Mouse (Mus musculus): ENCODE results near the gene Eps8.

Eps8 gene

DNA sequence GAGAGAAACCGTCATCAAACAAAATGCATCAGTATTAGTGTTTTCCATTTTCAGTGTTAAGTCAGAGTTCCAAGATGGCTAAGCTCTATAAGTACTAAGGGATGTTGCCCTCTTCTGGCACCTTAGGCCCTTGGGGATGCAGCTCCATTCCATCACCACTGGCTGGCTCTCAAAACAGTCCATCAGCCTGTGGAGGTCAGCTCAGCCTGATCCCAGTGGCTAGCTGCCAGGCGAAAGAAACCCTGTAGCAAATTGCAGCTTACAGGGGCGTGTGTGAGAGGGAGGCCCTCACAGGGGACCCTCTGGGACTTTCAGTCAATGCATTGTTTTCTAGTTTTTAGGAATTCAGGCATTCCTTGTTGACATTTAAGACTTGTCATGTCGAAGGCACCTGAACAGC, 40.8 kb downstream of the Eps8 start:
- no peak for DNase-seq (ENCODE audit: low read depth, low spot score)

DNA sequence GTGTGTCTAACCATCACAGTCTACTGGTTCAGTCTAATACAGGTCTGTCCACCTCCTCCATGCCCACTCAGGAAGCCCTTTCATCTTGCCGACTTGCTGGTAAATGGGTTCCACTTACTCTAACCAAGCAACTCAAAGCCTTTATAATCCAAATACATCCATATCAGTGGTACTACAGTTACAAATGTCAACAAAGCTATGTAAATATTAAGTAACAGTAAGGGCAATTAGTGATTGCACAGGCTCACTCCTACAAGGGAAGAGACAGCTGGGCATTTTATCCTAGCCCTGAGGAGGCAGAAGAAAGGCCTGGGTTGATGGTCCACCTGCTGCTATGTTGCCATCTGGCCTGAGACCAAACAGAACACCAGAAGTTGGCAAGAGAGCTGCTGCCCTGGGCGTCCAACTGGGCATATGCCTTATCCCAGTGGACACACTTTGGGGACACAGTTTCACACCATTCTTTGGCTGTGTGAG, 42.6 kb downstream of the Eps8 start:
- DNase-seq (ENCODE audit: low read depth, low spot score) = no peak

DNA sequence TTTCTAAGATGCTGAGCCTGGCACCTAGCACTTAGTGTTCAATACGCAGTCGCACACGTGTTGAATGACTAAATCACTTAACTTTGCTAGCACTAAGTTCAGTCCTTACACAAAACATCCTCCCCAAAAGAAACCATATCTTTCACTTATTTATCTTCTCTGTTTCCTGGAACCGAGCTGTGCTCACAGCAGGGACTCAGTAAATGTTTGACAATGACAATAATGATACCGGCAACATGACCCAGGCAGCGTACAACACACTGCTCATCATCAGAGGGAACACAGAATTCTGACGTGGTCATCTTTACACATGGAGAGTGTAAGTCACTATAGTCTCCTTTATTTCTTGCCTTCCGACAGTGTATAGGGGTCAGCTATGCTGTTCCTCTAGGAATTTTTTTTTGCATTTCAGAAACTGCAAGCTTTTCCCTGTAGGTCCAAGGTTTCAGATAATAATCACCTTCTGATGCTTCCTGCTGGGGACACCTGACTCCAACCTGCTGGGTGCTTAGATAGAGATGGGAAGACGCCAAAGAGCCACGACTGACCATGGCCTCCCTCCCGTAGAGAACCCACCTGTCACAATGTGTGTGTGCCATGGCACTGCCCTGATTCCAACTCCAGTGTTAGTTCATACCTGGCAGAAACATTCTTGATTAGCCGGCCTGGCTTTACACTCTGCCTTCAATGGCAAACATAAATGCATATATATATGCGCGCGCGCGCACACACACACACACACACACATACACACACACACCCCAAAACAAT, 46.3 kb downstream of the Eps8 start:
- DNase-seq (ENCODE audit: low read depth, low spot score) = no peak

DNA sequence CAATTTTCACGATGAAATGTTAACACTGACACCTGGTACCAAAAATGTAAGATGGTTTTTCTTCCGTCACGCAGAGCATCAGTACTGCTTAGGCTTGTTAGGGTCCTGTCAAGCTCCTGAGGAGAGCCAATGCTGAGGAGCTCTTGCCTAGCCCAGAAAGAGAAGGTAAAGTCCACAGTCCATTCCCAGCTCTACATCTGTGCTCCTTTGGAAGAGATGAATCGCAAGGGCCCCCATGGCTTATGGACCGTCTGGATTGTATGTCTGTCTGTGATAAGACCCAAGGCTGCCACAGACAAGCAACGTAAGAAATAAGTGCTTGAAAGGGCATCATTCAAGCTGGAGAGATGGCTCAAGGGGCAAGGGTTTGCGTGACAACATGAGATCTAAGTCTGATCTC, 48.1 kb downstream of the Eps8 start:
- DNase-seq (ENCODE audit: low read depth, low spot score) = no peak

DNA sequence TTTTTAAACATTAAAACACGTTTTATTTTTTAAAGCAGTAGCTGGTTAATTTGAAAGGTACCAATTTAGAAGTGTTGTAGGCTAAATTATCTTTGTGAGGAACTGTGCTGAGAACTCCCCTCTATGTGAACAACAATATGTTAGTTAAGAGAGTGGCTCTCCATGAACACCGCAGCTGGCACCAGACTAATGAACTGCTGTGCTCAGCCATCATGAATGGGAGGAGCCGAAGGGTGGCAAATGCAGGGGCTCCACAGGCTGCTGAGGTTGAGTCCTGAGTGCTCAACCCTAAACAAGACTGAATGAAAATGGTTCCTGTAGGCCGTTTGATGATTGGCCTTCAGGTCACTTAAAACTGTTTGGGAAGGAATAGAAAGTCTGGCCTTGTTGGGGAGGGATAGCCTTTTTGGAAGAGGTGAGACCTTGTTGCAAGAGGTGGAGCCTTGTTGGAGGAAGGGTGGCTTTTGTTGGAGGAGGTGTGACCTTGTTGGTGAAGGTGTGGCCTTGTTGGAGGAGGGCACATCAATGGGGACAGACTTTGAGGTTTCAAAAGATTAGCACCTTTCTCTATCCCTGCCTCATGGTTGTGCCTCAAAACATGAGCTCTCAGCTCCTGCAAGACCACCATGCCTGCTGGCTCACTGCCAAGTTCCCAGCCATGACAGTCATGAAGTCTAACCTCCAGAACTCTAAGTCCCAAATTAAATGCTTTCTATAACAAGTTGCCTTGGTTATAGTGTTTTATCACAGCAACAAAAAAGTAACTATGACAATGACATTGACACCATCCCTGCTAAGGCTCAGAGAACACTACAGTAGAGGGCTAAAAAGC, 50.0 kb downstream of the Eps8 start:
- no peak for DNase-seq (ENCODE audit: low read depth, low spot score)

DNA sequence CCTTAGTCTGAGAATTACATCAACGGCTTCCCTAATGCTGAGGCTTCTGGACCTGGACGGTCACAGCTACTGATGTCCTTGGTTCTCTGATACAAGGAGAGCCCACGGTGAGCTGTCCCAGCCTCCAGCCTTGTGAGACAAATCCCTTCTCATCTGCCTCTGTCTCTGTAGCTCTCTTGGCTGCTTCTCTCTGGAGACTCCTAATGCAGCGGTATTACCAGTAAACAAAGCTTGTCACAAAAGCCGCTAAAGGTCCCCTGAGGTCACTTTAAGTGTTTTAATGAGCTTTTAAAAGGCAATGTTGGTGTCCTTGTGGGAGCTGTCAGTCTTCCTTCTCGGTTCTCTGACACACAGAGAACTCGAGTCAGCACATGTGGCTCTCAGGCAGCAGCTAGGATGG, 56.4 kb downstream of the Eps8 start:
- DNase-seq (ENCODE audit: low read depth, low spot score) = no peak

DNA sequence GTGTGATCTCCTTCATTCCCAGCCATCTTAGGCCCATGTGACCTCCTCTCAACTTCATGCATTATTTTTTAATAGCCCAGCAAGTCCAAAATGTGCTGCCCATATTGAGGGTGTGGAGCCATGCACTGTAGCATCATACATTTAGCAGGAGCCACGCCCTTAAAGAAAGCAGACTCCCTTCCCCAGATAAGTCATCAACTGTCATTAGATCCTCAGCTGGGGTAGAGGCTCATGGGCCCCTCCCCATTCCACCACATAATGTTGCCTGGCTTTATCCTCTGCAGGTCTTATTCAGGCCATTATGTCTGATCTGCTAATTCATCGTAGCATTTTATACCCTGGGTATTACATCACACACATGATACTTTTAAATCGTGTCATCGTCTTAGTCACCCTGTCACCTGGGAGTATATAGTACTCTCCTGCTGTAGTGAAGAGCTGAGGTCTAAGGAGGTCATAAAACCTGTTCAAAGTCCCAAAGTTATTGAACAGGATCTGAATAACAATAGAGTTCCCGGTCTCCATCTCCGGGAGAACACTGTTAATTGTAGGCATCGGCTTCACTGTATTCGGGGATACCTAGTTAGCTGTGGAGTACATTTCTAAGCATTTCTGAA, 57.1 kb downstream of the Eps8 start:
- DNase-seq (ENCODE audit: low read depth, low spot score) = no peak

DNA sequence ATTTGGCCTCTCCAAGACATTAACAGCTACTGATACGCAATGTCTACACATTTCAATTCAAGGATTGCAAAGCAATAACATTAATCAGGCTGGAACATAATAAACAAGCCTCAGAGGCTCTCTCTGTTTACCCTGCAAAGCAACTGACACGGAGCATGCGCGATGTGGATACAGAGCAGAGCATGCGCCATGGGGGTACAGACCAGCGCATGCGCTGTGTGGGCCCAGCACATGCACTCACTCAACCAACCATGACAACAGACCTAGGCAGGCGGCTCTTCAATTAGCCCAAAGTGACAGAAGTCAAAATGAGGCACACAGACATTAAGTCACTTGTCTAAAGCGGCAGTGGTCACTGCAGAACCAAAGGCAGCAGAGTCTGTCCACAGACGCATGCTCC, 62.1 kb downstream of the Eps8 start:
- DNase-seq (ENCODE audit: low read depth, low spot score) = no peak

DNA sequence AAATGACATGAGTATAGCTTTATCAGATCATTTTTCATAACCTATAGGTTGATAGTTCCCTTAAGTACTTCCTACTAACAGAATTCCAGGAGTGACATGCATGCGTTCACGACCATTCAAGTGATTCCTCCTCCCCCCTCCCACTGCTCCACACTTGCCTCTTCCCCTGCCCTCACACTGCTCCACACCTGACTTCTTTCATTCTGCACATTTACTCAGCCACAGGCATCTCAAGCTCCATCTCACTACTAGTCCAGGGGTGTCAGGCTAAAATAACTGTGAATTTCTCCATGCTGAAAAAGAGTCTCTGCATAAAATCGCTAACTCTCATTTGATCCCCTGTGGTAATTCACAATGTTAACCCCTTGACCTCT, 65.4 kb downstream of the Eps8 start:
- DNase-seq (ENCODE audit: low read depth, low spot score) = no peak

DNA sequence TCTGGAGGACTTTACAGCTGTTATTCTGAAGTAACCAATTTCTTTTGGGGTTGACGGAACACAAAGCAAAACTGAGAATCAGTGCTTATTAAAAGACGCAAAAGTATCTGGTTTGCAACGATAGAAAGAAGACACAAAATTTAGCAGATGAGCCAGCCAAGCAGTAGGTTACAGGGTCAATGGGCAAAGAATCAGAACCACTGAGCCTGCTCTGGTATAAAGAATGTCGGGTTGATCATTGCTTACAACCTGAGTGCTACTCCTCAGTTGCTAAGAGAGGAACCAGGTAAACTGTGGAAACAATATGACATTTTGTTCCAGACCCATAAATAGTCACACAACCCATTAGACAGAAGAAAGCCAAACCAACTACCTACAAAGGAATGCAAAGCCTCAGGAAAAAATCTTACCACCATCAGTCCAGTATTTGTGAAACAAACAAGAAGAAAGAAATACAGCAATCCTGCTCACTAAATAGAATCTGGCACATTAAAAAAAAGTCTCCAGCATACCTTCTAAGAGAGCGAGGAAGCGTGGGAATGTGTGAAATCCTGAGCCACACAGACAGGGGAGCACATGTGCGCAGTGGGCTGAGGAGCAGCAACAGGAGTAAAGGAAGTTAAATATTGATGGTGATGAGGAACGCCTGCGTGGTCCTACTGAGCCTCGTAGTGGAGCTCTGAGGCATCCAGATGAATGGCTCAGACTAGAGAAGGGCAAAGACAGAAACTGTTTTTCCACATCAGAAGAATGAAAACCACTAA, 66.0 kb downstream of the Eps8 start:
- no peak for DNase-seq (ENCODE audit: low read depth, low spot score)

DNA sequence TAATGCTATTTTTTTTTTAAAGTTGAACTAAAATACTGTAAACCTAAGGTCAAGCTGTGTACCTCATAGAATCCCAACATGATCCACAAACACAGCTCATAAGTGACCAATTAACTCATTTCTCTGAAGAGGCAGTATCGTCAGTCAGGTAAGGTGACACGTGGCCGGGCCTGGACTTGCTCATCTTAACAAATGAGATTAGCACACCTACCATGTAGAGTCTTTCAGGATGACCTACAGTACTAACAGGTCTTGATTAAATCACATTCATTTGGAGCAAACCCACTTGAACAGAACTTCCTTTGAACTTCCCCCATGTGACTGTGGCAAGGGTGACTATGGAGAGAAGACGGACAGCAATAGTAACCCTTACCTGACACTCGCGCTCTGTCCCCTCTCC, 66.8 kb downstream of the Eps8 start:
- DNase-seq (ENCODE audit: low read depth, low spot score) = no peak

DNA sequence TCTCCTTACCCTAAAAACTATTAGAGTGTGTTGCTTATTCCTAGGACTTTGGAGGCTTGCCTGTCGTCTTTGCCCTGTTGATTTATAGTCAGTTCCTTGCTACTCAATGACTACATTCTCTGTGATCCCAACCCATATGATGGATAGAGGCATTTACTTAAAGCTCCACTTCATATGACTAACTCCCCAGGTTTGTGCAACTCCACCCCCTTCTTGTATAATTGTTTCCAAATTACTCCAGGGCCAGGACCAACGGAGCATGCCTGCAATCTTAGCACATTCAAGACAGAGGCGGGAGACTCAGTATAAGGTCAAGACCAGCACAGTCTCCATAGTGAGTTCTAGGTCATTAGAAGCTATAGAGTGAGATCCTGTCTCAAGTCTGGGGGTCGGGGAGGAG, 69.4 kb downstream of the Eps8 start:
- no peak for DNase-seq (ENCODE audit: low read depth, low spot score)

DNA sequence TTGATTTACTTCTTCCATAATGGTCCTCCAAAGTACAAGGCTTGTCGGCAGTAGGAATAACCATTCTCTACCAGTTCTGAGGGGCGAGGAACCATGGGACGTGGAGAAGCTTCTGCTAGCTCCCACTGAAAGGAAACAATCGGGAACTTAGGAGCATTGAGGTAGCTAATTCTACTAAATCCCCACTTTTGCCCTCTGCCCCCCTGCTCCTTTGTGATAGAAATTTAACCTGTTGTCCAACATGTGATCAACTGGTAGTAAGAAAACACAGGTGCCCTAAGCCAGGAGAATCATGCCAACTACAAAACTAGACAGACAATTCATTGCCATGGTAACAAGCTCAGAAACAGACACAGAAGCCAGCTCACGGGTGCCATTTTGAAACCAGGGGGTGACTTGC, 71.6 kb downstream of the Eps8 start:
- no peak for DNase-seq (ENCODE audit: low read depth, low spot score)

DNA sequence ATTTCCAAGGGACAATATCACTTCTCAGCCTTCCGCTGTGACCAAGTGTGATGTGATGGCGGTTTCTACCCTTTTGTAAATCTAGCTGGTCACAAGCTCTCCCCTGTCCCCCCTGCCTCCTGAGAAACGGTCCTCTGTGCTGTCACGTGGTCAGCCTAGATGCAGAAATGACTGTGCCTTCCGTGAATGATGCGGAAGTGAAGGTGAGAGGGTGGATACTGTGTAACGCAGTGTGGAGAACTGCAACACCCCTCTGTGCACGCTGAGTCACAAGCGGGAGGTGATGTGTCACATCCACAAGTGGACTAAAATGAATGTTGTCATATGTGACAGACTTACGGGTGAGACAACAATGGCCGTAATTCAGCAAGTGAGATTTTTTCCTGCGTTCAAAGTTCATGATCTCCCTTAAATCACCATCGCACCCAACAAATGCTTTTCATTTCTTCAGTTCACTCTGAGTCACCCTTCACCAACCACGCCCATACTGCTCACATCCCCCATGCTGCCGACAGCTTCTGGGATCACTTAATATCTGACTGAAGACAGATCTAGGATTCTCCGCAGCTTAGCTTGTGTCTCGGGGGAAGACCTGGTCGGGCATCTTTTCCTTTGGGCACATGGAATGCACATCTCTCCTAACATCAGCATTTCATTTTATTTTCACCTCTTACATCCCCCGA, 72.3 kb downstream of the Eps8 start:
- DNase-seq (ENCODE audit: low read depth, low spot score) = no peak

DNA sequence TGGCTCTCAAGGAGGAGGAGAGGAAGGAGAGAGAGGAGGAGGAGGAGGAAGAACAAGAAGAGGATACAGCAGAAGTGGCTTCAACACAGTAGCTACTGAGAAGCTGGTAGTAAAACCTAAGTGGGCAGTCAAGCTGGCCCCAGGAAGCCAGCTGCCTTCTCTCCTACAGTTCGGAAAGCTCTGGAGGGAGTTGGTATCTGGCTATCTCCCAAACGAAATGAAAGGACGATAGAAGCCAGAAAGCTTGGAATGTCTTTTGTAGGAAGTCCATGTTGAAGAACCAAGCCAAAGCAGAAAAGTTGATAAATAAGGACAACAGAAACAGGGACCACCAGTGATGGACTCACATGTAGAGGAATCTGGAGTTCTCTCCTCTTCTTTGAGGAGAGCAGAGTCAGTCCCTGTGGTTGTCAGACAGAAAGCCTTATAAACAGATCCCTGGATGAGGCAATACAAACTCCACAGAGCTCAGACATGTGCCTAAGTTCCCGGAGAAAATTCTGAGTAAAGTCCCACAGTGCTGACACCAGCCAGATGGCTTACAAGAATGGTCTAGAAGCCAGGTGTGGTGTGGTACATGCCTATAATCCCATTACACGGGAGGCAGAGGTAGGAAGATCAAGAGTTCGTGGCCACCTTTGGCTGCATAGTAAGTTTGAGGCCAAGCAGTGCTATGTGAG, 73.2 kb downstream of the Eps8 start:
- DNase-seq (ENCODE audit: low read depth, low spot score) = no peak

DNA sequence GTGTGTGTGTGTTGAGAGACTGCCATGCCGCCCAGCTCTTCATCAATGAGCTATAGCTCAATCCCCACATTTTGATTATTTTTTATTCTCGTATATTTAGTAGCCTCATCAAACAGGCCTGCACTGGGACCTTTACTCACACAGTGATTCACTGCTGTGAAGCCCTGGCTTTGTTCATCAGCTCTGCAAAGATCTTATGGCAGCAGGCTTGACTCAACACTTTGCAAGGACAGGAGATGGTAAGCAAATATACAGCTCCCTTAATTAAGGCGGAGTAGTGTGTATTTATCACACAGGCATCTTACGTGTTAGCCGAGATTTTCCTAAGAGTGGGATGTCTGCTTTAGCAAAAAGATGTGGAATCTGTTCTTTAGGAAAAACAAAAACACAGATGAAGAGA, 74.2 kb downstream of the Eps8 start:
- DNase-seq (ENCODE audit: low read depth, low spot score) = no peak

DNA sequence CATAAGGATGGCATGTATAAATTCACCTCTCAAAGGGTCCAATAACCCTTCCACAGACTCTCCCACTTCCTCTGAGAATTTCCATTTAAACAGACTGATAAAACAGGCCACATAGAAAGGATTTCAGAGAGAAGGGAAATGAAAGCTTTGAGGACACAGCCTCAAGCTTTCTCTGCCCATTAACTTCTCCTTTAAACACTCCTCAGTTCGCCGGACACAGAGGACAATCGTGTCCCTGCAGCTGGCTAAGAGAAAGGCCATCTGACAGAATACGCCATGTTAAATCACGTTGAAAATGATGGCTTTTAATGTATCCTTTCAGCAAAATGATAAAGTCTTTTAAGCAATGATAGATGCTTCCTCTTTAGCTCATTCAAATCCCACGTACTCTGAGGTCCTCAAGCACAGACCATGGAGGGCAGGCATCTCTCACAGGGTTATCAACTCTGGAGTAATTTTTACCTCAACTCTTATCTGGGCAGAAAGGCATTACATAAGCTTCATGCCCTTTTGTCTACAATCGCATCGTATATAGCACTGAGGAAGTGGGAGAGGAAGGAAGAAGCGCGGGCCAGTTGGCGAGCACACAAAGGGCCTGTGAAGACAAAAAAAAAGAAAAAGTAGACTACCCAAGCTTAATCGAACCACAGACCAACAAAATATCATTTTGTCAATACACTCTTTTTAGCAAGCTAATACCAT, 77.9 kb downstream of the Eps8 start:
- no peak for DNase-seq (ENCODE audit: low read depth, low spot score)

DNA sequence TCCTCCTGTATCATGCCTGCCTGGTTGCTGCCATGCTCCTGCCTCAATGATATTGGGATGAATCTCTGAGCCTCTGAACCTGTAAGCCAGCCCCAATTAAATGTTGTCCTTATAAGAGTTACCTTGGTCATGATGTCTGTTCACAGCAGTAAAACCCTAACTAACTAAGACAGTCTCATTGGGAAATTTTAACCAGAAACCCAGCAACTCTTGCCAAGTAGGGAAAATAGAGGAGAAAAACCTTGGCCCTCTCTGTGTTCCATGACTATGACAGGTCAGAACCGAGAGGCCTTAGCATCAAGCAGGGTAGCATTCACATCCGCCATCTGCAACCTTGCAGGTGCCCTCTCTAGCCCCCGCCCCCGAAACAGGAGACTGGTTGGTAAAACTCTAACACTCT, 78.6 kb downstream of the Eps8 start:
- no peak for DNase-seq (ENCODE audit: low read depth, low spot score)

DNA sequence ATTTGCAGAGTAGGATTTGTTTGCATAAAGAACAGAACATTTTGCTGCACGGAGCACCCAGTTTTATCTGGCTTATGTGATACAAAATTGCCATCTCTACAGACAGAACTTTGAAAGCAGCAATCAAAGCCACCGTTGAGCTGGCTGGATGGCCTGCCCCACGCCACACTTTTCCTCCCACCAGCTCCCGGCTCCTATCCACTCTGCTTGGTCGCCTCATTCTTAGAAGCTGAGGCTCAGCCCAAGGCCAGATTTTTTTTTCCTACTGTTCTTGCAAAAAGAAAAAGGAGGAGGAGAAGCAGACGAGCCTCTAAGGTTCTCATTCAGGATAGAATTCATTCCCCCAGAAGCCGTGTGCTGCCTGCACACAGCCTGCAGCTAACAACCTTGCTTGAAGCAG, 80.8 kb downstream of the Eps8 start:
- no peak for DNase-seq (ENCODE audit: low read depth, low spot score)

DNA sequence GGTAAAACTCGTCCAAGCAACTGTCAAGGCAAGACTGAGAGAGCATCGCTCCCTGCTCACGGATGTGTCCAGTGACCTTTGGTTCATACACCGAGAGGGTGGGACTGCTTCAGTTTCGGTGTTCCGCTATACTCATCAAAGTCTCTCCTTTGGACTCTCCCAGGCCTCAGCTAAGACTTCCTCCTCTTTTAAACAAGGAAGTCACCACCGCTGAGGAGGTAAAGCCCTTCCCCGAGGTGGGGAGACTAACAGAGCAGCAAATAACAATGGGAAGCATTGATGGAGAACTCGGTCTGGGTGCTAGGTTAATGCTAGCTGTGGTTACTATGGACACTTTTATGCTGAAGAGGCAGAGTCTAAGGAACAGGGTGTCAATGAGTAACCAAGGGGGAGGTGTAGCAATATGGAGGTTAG, 84.0 kb downstream of the Eps8 start:
- DNase-seq (ENCODE audit: low read depth, low spot score) = no peak
